Mouse (Mus musculus) layer of hippocampus, adult 2 months (tissue): ENCODE results near the gene Crybg3. TPM values are rescaled to one million over a fixed set of nuclear protein-coding genes. Genes with fewer than 3 reads are reported as not detected.

Source experiments
- DNase-seq, 2 experiments: peaks; one replicate each; pipeline ENCODE4 v3.0.0; 2022; ENCODE audit warnings: low spot score in 2 of 2
- H3K27ac ChIP-seq: fragments of 200-600 bp; 2 replicates; pipeline ENCODE4 v1.8.1; 2022
- H3K4me3 ChIP-seq: fragments of 200-600 bp; 2 replicates; pipeline ENCODE4 v1.8.1; 2022; ENCODE audit warnings: mild to moderate bottlenecking
- CTCF ChIP-seq: fragments of 200-600 bp; conservative IDR thresholded peaks from 2 replicates; pipeline ENCODE4 v1.8.1; 2022; ENCODE audit warnings: antibody characterized with exemption, mild to moderate bottlenecking, moderate library complexity
- total RNA-seq, 2 experiments: library from RNA; stranded (reverse); gene quantifications; 2 replicates each; pipeline ENCODE4 v1.2.3; 2021

Gene Crybg3
- total RNA-seq, 2 experiments from 2014 or later = 3.8 to 4.8 TPM

GRCm38 (mm10) chr16:59547466-59547865 lies 53.3 kb downstream of the Crybg3 start:
- TF ChIP-seq CTCF = no peak
- H3K4me3 ChIP-seq = no peak overlapping the region
- peak in 1 of 2 experiments; percentile 42 for DNase-seq
- peak overlapping the region; percentile 76 for H3K27ac ChIP-seq

- no peak for DNase-seq
- H3K27ac ChIP-seq = no peak overlapping the region
- no peak overlapping the region for H3K4me3 ChIP-seq
- no peak for TF ChIP-seq CTCF
Observed at GRCm38 (mm10) chr16:59545360-59545759, 55.4 kb downstream of the Crybg3 start.

- DNase-seq = no peak
- TF ChIP-seq CTCF = no peak
- H3K4me3 ChIP-seq = no peak overlapping the region
- H3K27ac ChIP-seq = no peak overlapping the region
Observed at GRCm38 (mm10) chr16:59541382-59541781, 59.4 kb downstream of the Crybg3 start.

GRCm38 (mm10) chr16:59540944-59541343 lies 59.8 kb downstream of the Crybg3 start:
- TF ChIP-seq CTCF = no peak
- DNase-seq = no peak
- Histone ChIP-seq H3K4me3 (no peak overlapping the region), H3K27ac (no peak overlapping the region)

GRCm38 (mm10) chr16:59535673-59536072 lies 65.1 kb downstream of the Crybg3 start:
- peak; percentile 74 for TF ChIP-seq CTCF
- Histone ChIP-seq H3K4me3 (no peak overlapping the region), H3K27ac (no peak overlapping the region)
- no peak for DNase-seq

GRCm38 (mm10) chr16:59534349-59534748 lies 66.4 kb downstream of the Crybg3 start:
- Histone ChIP-seq H3K27ac (no peak overlapping the region), H3K4me3 (no peak overlapping the region)
- no peak for TF ChIP-seq CTCF
- DNase-seq = no peak

GRCm38 (mm10) chr16:59532561-59532960 lies 68.2 kb downstream of the Crybg3 start:
- DNase-seq = no peak
- Histone ChIP-seq H3K4me3 (no peak overlapping the region), H3K27ac (no peak overlapping the region)
- TF ChIP-seq CTCF = no peak

- Histone ChIP-seq H3K27ac (no peak overlapping the region), H3K4me3 (no peak overlapping the region)
- no peak for DNase-seq
- no peak for TF ChIP-seq CTCF
Observed at GRCm38 (mm10) chr16:59531243-59531642, 69.5 kb downstream of the Crybg3 start.

GRCm38 (mm10) chr16:59529570-59529969 lies 71.2 kb downstream of the Crybg3 start:
- H3K4me3 ChIP-seq = no peak overlapping the region
- H3K27ac ChIP-seq = no peak overlapping the region
- no peak for TF ChIP-seq CTCF
- DNase-seq = no peak

GRCm38 (mm10) chr16:59526939-59527338 lies 73.8 kb downstream of the Crybg3 start:
- no peak overlapping the region for H3K4me3 ChIP-seq
- H3K27ac ChIP-seq = no peak overlapping the region
- peak; percentile 36 for TF ChIP-seq CTCF
- no peak for DNase-seq

- H3K4me3 ChIP-seq = no peak overlapping the region
- TF ChIP-seq CTCF = no peak
- no peak for DNase-seq
- no peak overlapping the region for H3K27ac ChIP-seq
Observed at GRCm38 (mm10) chr16:59521752-59522423, 78.9 kb downstream of the Crybg3 start.

- no peak overlapping the region for H3K4me3 ChIP-seq
- H3K27ac ChIP-seq = no peak overlapping the region
- TF ChIP-seq CTCF = no peak
- no peak for DNase-seq
Observed at GRCm38 (mm10) chr16:59517447-59518219, 83.1 kb downstream of the Crybg3 start.

- DNase-seq = no peak
Observed at GRCm38 (mm10) chr16:59516965-59517364, 83.8 kb downstream of the Crybg3 start.

GRCm38 (mm10) chr16:59515169-59515568 lies 85.6 kb downstream of the Crybg3 start:
- DNase-seq = no peak
- Histone ChIP-seq H3K27ac (no peak overlapping the region), H3K4me3 (no peak overlapping the region)
- TF ChIP-seq CTCF = no peak

More at GRCm38 (mm10) chr16:59516965-59517364, 83.8 kb downstream of the Crybg3 start:
- no peak overlapping the region for H3K27ac ChIP-seq
- no peak for TF ChIP-seq CTCF
- no peak overlapping the region for H3K4me3 ChIP-seq
